In the genomic region with DNA sequence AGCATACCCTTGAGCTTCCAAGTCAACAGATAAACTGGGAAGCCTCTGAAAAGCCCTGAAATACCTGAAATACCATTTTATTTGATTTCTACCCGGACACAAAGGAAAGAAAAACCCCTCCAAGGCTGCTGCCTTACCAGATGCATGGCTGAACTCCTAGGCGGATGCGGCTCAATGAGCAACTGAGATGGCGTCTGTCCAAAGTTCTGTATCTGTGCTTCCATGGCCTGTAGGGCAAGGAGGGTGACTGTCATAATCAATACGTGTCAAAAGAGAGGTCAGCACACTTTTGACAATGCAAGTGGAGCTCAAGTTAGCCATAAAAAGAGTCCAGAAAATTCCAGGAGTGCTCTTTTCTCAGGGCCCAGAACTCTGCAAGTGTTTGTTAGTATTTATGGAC, we compare ENCODE assay signal across 17 mouse cellular contexts.
DNase-seq lines count a peak whose midpoint lies in the region; ATAC-seq and TF ChIP-seq lines count a peak whose summit lies in the region.
"Had no signal": no experiment of that assay in that cellular context is flagged by ENCODE, and none has a peak within 500 bp of the region (broad histone marks: within the 10 kb centered on the region; RNA-seq: fewer than 3 reads in every experiment).

No protein-coding gene starts in this region.

- no peak for ATAC-seq in embryonic facial prominence, embryonic 14.5 days (ENCODE audit: low read depth)
- ATAC-seq in hindbrain, postnatal 0 days: 0 out of 2 replicates have a peak, but pooled peaks have one; percentile 44
- ATAC-seq: lung, postnatal 0 days had no signal

- H3K9me3 ChIP-seq in embryonic facial prominence, embryonic 14.5 days (ENCODE audit: control insufficient read depth, low read length): no peaks in the 10 kb centered on the region
- H3K9me3 ChIP-seq in embryonic facial prominence, embryonic 10.5 days: no peaks in the 10 kb centered on the region
- no peaks in the 10 kb centered on the region for H3K9me3 ChIP-seq in hindbrain, postnatal 0 days (ENCODE audit: low read length)
- H3K9me3 ChIP-seq: embryonic facial prominence, embryonic 13.5 days; heart, embryonic 12.5 days had no signal

- no peak overlapping the region for H3K27ac ChIP-seq in embryonic facial prominence, embryonic 14.5 days (replicated peaks; ENCODE audit: low read depth, low read length)
- no peak overlapping the region for H3K27ac ChIP-seq in embryonic facial prominence, embryonic 10.5 days (replicated peaks)
- peak overlapping the region; percentile 46; the same call in 1 of the 2 replicates for H3K27ac ChIP-seq in hindbrain, postnatal 0 days
- H3K27ac ChIP-seq: embryonic facial prominence, embryonic 13.5 days; liver, embryonic 14.5 days had no signal

- 60% methylated on average over 5 of the region's 5 CpGs for WGBS in embryonic facial prominence, embryonic 14.5 days
- WGBS in embryonic facial prominence, embryonic 10.5 days: 75% methylated on average over 5 of the region's 5 CpGs
- 46% methylated on average over 5 of the region's 5 CpGs for WGBS in hindbrain, postnatal 0 days

- H3K27me3 ChIP-seq in embryonic facial prominence, embryonic 14.5 days (replicated peaks; ENCODE audit: control insufficient read depth, insufficient read depth, low read length): no peaks in the 10 kb centered on the region
- H3K27me3 ChIP-seq in embryonic facial prominence, embryonic 10.5 days (replicated peaks; ENCODE audit: low read depth, poor library complexity, severe bottlenecking): no peaks in the 10 kb centered on the region
- H3K27me3 ChIP-seq in hindbrain, postnatal 0 days (ENCODE audit: insufficient read depth, low read length): no peaks in the 10 kb centered on the region
- H3K27me3 ChIP-seq: embryonic facial prominence, embryonic 13.5 days; heart, embryonic 12.5 days had no signal

- peak; percentile 33 for DNase-seq in embryonic facial prominence, embryonic 14.5 days (ENCODE audit: low spot score)
- no peak for DNase-seq in embryonic facial prominence, embryonic 10.5 days (ENCODE audit: low spot score)
- DNase-seq in kidney, postnatal 14 days: peak; percentile 13
- DNase-seq in kidney, adult 8-10 months: no peak
- peak; percentile 66 for DNase-seq in hindbrain, postnatal 0 days (ENCODE audit: low spot score)
- DNase-seq in retina, embryonic 14.5 days (ENCODE audit: low spot score): peak; percentile 46
- DNase-seq in ovary, postnatal 14 days (ENCODE audit: low spot score): no peak
- DNase-seq: adrenal gland, adult 2 months; gastrocnemius, postnatal 36 days; heart, postnatal 36 days; right cerebral cortex, postnatal 25 days; thymus, postnatal 25 days had no signal

- H3K36me3 ChIP-seq in embryonic facial prominence, embryonic 14.5 days (ENCODE audit: control insufficient read depth, insufficient read depth, low read length): peaks cover 14% of the 10 kb centered on the region; the same call in 1 of the 2 replicates
- peaks cover 6% of the 10 kb centered on the region for H3K36me3 ChIP-seq in embryonic facial prominence, embryonic 10.5 days (replicated peaks)
- H3K36me3 ChIP-seq in hindbrain, postnatal 0 days (ENCODE audit: insufficient read depth, low read length): peaks cover 19% of the 10 kb centered on the region; the same call in 1 of the 2 replicates
- H3K36me3 ChIP-seq: G1E had no signal

- H3K4me3 ChIP-seq in embryonic facial prominence, embryonic 14.5 days (ENCODE audit: low read depth, low read length): no peak overlapping the region
- no peak overlapping the region for H3K4me3 ChIP-seq in embryonic facial prominence, embryonic 10.5 days
- no peak overlapping the region for H3K4me3 ChIP-seq in hindbrain, postnatal 0 days (ENCODE audit: low read length)
- H3K4me3 ChIP-seq: embryonic facial prominence, embryonic 13.5 days; heart, embryonic 12.5 days had no signal

- H3K4me2 ChIP-seq in embryonic facial prominence, embryonic 14.5 days (ENCODE audit: low read depth, low read length): no peak overlapping the region
- no peak overlapping the region for H3K4me2 ChIP-seq in hindbrain, postnatal 0 days (ENCODE audit: low read depth, low read length)
- H3K4me2 ChIP-seq: embryonic facial prominence, embryonic 13.5 days; heart, embryonic 12.5 days had no signal

- no peak for TF ChIP-seq CTCF in hindbrain, postnatal 0 days (IDR thresholded peaks at IDR 0.05; ENCODE audit: low read depth)

- H3K4me1 ChIP-seq in embryonic facial prominence, embryonic 14.5 days (ENCODE audit: control insufficient read depth, insufficient read depth, low read length): peaks cover 20% of the 10 kb centered on the region
- H3K4me1 ChIP-seq in embryonic facial prominence, embryonic 10.5 days: peaks cover 32% of the 10 kb centered on the region
- no peaks in the 10 kb centered on the region for H3K4me1 ChIP-seq in hindbrain, postnatal 0 days (ENCODE audit: insufficient read depth, low read length)
- H3K4me1 ChIP-seq: heart, embryonic 12.5 days had no signal

- H3K9ac ChIP-seq in embryonic facial prominence, embryonic 14.5 days (ENCODE audit: low read depth, low read length): no peak overlapping the region
- H3K9ac ChIP-seq in hindbrain, postnatal 0 days (replicated peaks; ENCODE audit: low read length): no peak overlapping the region
- H3K9ac ChIP-seq: embryonic facial prominence, embryonic 13.5 days; heart, embryonic 12.5 days; liver, embryonic 14.5 days had no signal

Comparison
In these comparisons a context has a peak if more than half of its experiments do, and no peak if none do; other contexts are left out.
1. DNase-seq: peak in embryonic facial prominence, embryonic 14.5 days (single experiment), kidney, postnatal 14 days (single experiment), hindbrain, postnatal 0 days (single experiment) and retina, embryonic 14.5 days (single experiment); none in embryonic facial prominence, embryonic 10.5 days (single experiment), kidney, adult 8-10 months (0 of 2) and ovary, postnatal 14 days (single experiment).